Mouse (Mus musculus) mouse trophoblast stem cell (cell line): ENCODE results near the gene Entpd7.

ENCODE experiments used
- in situ Hi-C, 2 experiments: fragments of 300-500 bp; cut with MseI, MboI; formaldehyde crosslinking; loops; 2 replicates in 1 of 2; 3 replicates in 1 of 2; pipeline ENCODE4 v1.15.1; 2025

Gene Entpd7

GRCm38 (mm10) chr19:43689419-43690246 is at the start of gene Entpd7:
TSS of gene Entpd7 (plus strand) at chr19:43689672.
- in situ Hi-C loops: no loop called here

- in situ Hi-C loops: no loop called here
These were observed 47.6 kb upstream of the Entpd7 start for GRCm38 (mm10) chr19:43641833-43642232.

- in situ Hi-C loops: no loop called here
These were observed 46.6 kb upstream of the Entpd7 start for GRCm38 (mm10) chr19:43642843-43643242.

GRCm38 (mm10) chr19:43645508-43645907 is 44.0 kb upstream of the Entpd7 start:
- in situ Hi-C loops: no loop called here

DNA sequence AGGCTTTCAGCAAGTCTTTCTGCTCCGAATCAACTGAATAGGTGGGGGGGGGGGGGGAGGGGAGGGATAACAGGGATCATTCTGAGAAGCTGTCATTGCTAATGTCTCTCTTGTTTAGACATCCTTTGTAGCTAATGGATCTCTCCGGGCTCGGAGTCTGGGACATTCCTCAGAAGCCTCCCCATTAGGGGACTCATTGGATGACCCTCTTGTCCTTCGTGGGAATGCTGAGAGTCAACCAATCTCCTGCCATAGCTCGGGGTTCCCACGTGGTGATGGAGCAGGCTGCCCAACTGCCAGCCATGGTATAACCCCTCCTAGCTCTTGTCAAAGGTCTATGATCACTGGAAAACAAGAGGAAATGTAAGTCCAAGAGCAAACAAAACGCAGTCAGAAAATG is 42.6 kb upstream of the Entpd7 start:
- in situ Hi-C loops: no loop called here

GRCm38 (mm10) chr19:43647261-43647660 is 42.2 kb upstream of the Entpd7 start:
- in situ Hi-C loops: no loop called here

DNA sequence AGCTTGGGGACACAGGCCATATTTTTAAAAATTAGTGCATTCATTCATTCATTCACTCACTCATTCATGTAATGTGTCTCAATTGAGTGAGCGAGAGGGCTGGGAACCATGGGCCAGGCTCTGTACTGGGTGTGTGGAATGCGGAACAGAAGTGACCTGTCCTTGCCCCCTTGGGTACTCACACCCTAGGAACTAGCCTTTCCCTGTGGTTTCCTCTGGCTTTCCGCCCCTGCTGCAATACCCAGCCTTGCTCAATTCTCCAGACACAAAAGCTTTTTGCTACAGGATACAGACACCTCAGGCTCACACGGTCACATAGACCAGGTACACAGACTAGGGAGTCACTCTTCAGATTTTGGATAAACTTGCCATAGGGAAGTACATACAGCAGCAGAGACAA is 41.1 kb upstream of the Entpd7 start:
- in situ Hi-C loops: no loop called here

GRCm38 (mm10) chr19:43651241-43651785 is 38.2 kb upstream of the Entpd7 start:
- in situ Hi-C loops: loop anchor here (10.0 kb wide), 1 partner anchor 117 kb away; no protein-coding TSS in a partner anchor

- in situ Hi-C loops: loop anchor here (10.0 kb wide), 1 partner anchor 121 kb away; no protein-coding TSS in a partner anchor
These were observed 33.6 kb upstream of the Entpd7 start for GRCm38 (mm10) chr19:43655735-43656492.

- in situ Hi-C loops: loop anchor here (10.0 kb wide), 1 partner anchor 125 kb away; no protein-coding TSS in a partner anchor
These were observed 29.8 kb upstream of the Entpd7 start for GRCm38 (mm10) chr19:43659632-43660031.

DNA sequence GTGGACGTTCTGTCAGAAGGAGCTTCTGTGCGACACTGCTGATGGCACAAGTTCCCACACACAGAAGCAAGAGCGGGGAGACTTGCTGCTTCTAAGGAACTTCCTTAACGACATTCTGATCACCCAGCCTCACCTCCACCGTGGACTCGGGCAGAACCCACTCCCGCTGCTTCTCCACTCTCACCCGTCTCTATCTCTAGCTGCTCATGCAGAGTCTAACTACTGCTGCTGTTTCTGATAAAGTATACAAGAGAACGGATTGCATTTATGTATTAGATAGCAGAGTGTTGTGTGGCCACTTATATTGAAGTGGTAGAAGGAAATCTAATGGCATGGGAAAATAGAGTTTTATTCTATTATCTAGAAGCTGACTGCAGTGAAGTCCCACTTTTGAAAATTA is 28.7 kb upstream of the Entpd7 start:
- in situ Hi-C loops: no loop called here

GRCm38 (mm10) chr19:43662176-43662967 is 27.1 kb upstream of the Entpd7 start:
- in situ Hi-C loops: no loop called here

DNA sequence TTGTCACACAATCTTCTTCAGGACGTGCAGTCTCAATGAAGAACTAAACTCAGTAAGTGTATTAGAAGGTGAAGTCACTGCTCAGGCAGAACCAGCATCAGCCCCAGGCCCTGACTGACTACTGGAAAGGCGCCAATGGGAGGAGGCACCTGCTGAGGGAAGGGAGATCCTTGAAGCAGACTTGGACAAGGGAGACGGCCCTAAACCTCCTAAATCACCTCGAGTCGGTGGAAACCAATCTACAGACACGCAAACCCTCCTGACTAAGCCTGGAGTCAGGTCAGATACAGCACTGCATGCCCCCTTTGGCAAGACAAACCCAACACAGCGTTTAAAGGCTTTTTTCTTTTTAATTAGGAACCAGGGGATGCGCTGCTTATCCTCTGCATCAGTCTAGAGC is 26.0 kb upstream of the Entpd7 start:
- in situ Hi-C loops: no loop called here

- in situ Hi-C loops: no loop called here
These were observed 23.9 kb upstream of the Entpd7 start for GRCm38 (mm10) chr19:43665441-43666048.

- in situ Hi-C loops: no loop called here
These were observed 22.6 kb upstream of the Entpd7 start for GRCm38 (mm10) chr19:43666661-43667429.

DNA sequence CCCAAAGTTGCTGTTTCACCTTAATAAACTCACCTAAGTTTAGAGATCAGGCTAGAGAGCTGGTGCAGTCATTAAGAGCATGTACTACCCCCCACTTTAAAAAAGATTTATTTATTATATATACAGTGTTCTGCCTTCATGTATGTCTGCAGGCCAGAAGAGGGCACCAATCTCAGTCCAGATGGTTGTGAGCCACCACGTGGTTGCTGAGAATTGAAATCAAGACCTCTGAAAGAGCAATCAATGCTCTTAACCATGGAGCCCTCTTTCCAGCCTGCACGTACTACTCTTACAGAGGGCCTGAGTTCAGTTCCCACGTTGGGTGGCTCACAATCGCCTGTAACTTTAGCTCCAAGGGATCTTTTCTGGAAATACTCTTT is 22.1 kb upstream of the Entpd7 start:
- in situ Hi-C loops: no loop called here

DNA sequence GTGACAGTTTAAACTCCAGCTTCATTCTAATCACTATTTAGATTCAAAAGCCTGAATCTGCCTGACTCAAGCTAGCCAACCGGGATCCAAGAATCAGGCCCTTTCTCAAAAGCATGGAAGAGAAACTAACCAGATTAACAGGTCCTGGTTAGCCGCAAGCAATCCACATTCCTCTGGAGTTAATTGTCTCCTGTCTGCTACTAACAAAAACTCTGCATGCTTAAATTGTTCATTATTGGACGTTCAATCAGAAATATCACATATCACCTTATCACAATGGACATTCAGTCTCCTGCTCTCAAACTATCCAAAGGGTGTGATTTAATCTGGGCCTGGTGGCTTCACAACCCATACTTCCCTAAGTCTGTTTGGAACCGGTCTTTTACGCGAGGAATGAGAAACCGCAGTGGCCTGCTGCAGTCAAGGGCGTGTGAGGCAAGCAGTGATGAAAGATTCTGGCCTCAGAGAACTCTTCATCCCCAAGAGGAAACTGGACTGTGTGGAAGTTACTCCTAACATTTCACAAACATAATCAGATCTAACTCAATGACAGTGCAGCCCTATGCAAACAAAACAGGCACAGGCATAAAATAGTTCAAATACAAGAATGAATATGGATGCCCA is 20.2 kb upstream of the Entpd7 start:
- in situ Hi-C loops: no loop called here

GRCm38 (mm10) chr19:43671054-43671453 is 18.4 kb upstream of the Entpd7 start:
- in situ Hi-C loops: no loop called here

DNA sequence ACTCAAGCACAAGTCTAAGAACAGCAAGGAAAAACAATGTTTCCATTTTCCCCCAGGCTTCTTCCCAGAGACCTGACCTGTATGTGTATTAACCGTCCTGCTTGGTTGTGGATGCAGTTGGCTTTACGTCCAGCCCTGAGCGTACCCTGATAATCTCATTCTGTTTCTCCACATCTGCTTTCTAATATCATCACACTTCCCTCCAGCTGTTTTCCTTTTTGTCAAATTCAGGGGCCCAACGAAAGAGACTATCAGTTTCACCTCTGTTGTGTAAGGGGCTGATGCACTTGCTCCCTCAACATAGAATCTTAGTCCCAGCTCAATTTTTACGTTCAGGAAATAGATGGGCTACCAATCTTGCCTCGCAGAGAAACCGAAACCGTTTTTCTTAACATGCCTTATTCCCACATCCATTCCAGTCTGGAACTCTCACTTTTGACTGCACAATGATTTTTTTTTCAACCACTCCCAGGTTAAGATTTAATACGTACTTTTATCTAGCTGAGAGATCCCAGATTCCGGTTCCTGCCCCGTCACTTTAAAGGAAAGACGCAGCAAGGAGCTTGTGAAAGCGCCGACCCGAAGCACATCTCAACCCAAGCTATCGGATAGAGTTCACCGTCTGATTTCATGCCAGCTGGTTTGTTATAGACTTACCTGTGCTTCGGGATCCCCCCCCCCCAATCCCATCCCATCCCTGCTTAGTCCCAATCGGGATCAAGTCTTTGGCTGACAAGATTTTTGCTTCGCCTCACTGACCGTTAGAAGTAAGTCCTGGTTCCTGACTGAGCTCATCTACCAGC is 15.8 kb upstream of the Entpd7 start:
- in situ Hi-C loops: no loop called here
